Mouse (Mus musculus) erythroblast, embryonic 14.5 days (primary cell): Measurements from ENCODE around the gene Dnm3.

Experiments
- GATA1 ChIP-seq: IDR thresholded peaks from 2 replicates; pipeline ENCODE4 v1.6.1; 2012; ENCODE audit warnings: low read length, inconsistent platforms, mixed read lengths
- TAL1 ChIP-seq: IDR thresholded peaks from 3 replicates; pipeline ENCODE4 v1.6.1; 2012; ENCODE audit warnings: low read length, inconsistent platforms, mixed read lengths

DNA sequence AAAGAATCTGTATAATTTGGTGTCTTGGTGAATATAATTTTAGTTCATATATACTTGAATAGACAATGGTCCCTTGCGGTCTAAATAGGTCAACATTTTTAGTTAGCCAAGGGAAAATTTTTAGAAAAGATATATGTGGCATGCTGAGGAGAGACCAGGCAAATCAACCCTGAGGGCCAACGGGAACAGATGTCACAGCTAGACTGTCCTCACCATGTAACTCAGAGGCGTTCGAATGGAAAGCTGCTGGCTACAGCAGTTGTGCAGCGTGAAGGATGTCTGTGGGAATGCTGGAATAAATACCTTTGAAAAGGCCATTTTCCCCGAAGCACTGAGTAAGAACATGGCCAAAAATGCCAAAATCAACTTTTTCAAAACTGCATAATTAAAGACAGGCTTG lies 128.5 kb downstream of the Dnm3 start:
- TF ChIP-seq GATA1 (no peak), TAL1 (no peak)
